Mouse (Mus musculus) ES-E14 (cell line): ENCODE data around the gene Prr5l.

ENCODE experiments used
- CHD2 ChIP-seq: IDR thresholded peaks from 2 replicates; pipeline ENCODE4 v1.6.1; 2014; ENCODE audit warnings: mild to moderate bottlenecking, low read depth, low read length, inconsistent platforms
- HCFC1 ChIP-seq: IDR thresholded peaks from 2 replicates; pipeline ENCODE4 v1.6.1; 2012; ENCODE audit warnings: low read length, inconsistent platforms, borderline replicate concordance; ENCODE audit not compliant: insufficient read depth
- MAFK ChIP-seq: IDR thresholded peaks from 2 replicates; pipeline ENCODE4 v1.6.1; 2014; ENCODE audit warnings: mild to moderate bottlenecking, low read depth, low read length, inconsistent platforms; ENCODE audit not compliant: insufficient read depth
- ZC3H11A ChIP-seq: IDR thresholded peaks from 2 replicates; pipeline ENCODE4 v1.6.1; 2012; ENCODE audit warnings: low read depth, mild to moderate bottlenecking, inconsistent platforms, low read length, borderline replicate concordance

DNA sequence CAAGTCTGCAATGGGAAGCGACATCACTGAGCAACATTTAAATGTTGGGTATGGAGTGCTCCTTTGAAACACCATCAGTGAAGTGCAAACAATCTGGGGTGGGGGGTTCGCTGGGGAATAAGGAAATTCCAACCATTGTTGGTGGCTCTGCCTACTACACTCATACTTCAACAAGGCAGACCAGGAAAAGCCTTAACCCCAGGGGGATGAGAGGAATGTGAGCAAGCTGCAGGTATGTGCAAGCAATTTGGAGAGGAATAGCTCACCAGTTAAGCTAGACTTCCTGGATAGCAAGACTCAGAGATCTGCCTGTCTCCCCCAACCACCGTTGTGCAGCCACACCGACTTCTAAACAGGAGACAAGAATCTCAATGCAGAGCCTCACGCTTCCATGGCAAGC is 142.9 kb downstream of the Prr5l start:
- TF ChIP-seq MAFK = no peak
- no peak for TF ChIP-seq ZC3H11A
- no peak for TF ChIP-seq CHD2
- TF ChIP-seq HCFC1 = no peak
